Mouse (Mus musculus): ENCODE data around the gene Cnot6l. TPM values are rescaled to one million over a fixed set of nuclear protein-coding genes. Genes with fewer than 3 reads are reported as not detected.

The Cnot6l gene
- polyA plus RNA-seq, 2 experiments = 16.5 to 25.8 TPM

GRCm38 (mm10) chr5:96206897-96207296 is 42.9 kb upstream of the Cnot6l start:
- ATAC-seq (ENCODE audit: low FRiP score, low read depth) (no peak), DNase-seq (ENCODE audit: low spot score) (peak; percentile 44)
- Histone ChIP-seq H3K4me2 (replicated peaks; ENCODE audit: low read depth, low read length, severe bottlenecking) (no peak overlapping the region), H3K9ac (ENCODE audit: low read depth, low read length, severe bottlenecking) (no peak overlapping the region), H3K9me3 (ENCODE audit: control insufficient read depth, low read length) (no peaks in the 10 kb centered on the region), H3K27me3 (ENCODE audit: control insufficient read depth, insufficient read depth, low read length) (no peaks in the 10 kb centered on the region), H3K4me3 (replicated peaks; ENCODE audit: low read length) (no peak overlapping the region), H3K4me1 (ENCODE audit: control insufficient read depth, insufficient read depth, low read length) (peaks cover 8% of the 10 kb centered on the region; the same call in 1 of the 2 replicates), H3K36me3 (ENCODE audit: control insufficient read depth, insufficient read depth, low read length) (no peaks in the 10 kb centered on the region), H3K27ac (replicated peaks; ENCODE audit: low read depth, low read length) (no peak overlapping the region)
- TF ChIP-seq POLR2A (IDR thresholded peaks at IDR 0.05; ENCODE audit: borderline replicate concordance, extremely low read depth, insufficient read depth, insufficient read length) = no peak
- 42% methylated on average over 2 of the region's 2 CpGs for WGBS

DNA sequence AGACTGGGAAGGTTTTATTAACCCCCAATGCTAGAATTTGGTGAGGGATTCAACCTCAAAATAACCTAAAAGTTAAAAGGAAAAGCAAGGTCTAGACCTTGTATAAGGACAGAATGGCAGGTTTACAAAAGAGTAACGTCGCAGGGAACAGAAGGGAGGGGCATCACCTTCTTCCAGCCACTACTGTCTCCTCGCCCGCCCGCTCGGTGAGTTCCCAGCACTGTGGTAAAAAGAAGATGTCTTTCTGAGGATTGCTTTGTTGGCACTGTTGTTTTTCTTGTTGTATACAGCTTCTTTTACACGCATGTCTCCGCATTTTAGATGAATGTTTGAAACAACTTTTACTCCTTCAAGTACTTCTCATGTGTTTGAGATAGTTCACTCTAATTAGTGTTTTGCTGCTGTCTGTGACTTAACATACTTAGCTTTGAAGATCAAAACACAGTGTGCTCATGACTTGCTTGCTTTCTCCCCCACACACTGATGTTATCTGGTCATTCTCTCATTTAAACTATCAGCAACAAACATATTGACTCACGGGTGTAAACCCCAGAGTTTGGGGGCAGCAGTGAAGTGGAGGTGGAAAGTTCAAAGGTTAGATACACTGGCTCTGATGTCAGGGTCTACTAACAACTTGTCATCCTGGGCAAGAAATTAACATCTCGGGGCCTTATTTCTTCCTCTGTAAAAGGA is 37.6 kb upstream of the Cnot6l start:
- 67% methylated on average over 10 of the region's 10 CpGs for WGBS
- Histone ChIP-seq H3K4me2 (replicated peaks; ENCODE audit: low read depth, low read length, severe bottlenecking) (no peak overlapping the region), H3K27me3 (ENCODE audit: control insufficient read depth, insufficient read depth, low read length) (no peaks in the 10 kb centered on the region), H3K27ac (replicated peaks; ENCODE audit: low read depth, low read length) (no peak overlapping the region), H3K4me3 (replicated peaks; ENCODE audit: low read length) (no peak overlapping the region), H3K4me1 (ENCODE audit: control insufficient read depth, insufficient read depth, low read length) (no peaks in the 10 kb centered on the region), H3K9ac (ENCODE audit: low read depth, low read length, severe bottlenecking) (no peak overlapping the region), H3K9me3 (ENCODE audit: control insufficient read depth, low read length) (no peaks in the 10 kb centered on the region), H3K36me3 (ENCODE audit: control insufficient read depth, insufficient read depth, low read length) (no peaks in the 10 kb centered on the region)
- ATAC-seq (ENCODE audit: low FRiP score, low read depth) = no peak
- DNase-seq (ENCODE audit: low spot score) = no peak
- TF ChIP-seq POLR2A (IDR thresholded peaks at IDR 0.05; ENCODE audit: borderline replicate concordance, extremely low read depth, insufficient read depth, insufficient read length) = no peak

DNA sequence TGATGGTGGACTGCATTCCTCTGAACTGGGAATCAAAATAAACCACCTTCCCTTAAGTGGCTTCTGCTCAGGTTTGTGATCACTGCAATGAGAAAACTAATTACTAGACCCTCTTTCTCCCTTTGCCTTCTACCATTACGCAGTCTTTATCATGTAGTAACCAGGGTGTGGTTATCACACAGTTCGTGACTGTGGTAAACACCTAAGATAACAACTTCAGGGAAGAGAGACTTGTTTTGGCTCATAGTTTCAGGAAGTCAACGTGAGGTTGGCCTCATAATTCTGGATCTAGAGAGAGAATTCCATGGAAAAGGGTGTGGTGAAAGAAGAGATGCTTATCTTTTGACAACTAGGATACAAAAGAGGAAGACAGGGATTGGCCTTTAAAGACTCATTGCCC is 36.3 kb upstream of the Cnot6l start:
- WGBS = 76% methylated on average over 3 of the region's 3 CpGs
- no peak overlapping the region for H3K27ac ChIP-seq (replicated peaks; ENCODE audit: low read depth, low read length)
- no peaks in the 10 kb centered on the region for H3K36me3 ChIP-seq (ENCODE audit: control insufficient read depth, insufficient read depth, low read length)
- DNase-seq (ENCODE audit: low spot score) (no peak), ATAC-seq (ENCODE audit: low FRiP score, low read depth) (no peak)
- H3K9me3 ChIP-seq (ENCODE audit: control insufficient read depth, low read length) = no peaks in the 10 kb centered on the region
- no peaks in the 10 kb centered on the region for H3K27me3 ChIP-seq (ENCODE audit: control insufficient read depth, insufficient read depth, low read length)
- no peak for TF ChIP-seq POLR2A (IDR thresholded peaks at IDR 0.05; ENCODE audit: borderline replicate concordance, extremely low read depth, insufficient read depth, insufficient read length)
- H3K4me3 ChIP-seq (replicated peaks; ENCODE audit: low read length) = no peak overlapping the region
- no peak overlapping the region for H3K9ac ChIP-seq (ENCODE audit: low read depth, low read length, severe bottlenecking)
- H3K4me2 ChIP-seq (replicated peaks; ENCODE audit: low read depth, low read length, severe bottlenecking) = no peak overlapping the region
- no peaks in the 10 kb centered on the region for H3K4me1 ChIP-seq (ENCODE audit: control insufficient read depth, insufficient read depth, low read length)

DNA sequence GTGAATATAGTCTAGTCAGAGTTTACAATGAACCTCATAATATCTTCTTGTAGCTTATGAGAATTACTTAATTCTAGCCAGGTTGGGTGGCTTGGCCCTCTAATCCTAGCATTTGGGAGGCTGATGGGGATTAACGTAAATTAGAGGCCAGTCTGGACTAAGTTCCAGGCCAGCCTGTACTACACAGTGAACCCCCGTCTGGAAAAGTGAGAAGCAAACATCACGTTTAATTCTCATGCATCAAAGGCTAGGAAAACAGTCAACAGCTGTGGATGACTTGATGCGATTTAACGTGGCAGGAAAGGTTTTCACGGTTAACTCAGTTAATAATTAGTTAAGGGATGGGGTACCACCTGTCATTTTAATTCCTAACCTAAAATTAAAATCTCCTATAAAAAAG is 34.3 kb upstream of the Cnot6l start:
- H3K9me3 ChIP-seq (ENCODE audit: control insufficient read depth, low read length) = no peaks in the 10 kb centered on the region
- H3K36me3 ChIP-seq (ENCODE audit: control insufficient read depth, insufficient read depth, low read length) = no peaks in the 10 kb centered on the region
- no peaks in the 10 kb centered on the region for H3K27me3 ChIP-seq (ENCODE audit: control insufficient read depth, insufficient read depth, low read length)
- H3K4me1 ChIP-seq (ENCODE audit: control insufficient read depth, insufficient read depth, low read length) = no peaks in the 10 kb centered on the region
- WGBS = 48% methylated on average over 6 of the region's 6 CpGs
- H3K27ac ChIP-seq (replicated peaks; ENCODE audit: low read depth, low read length) = no peak overlapping the region
- DNase-seq (ENCODE audit: low spot score) (no peak), ATAC-seq (ENCODE audit: low FRiP score, low read depth) (no peak)
- no peak for TF ChIP-seq POLR2A (IDR thresholded peaks at IDR 0.05; ENCODE audit: borderline replicate concordance, extremely low read depth, insufficient read depth, insufficient read length)
- no peak overlapping the region for H3K4me3 ChIP-seq (replicated peaks; ENCODE audit: low read length)
- H3K9ac ChIP-seq (ENCODE audit: low read depth, low read length, severe bottlenecking) = no peak overlapping the region
- H3K4me2 ChIP-seq (replicated peaks; ENCODE audit: low read depth, low read length, severe bottlenecking) = no peak overlapping the region

- Histone ChIP-seq H3K4me1 (ENCODE audit: control insufficient read depth, insufficient read depth, low read length) (no peaks in the 10 kb centered on the region), H3K9me3 (ENCODE audit: control insufficient read depth, low read length) (no peaks in the 10 kb centered on the region)
- no peak for DNase-seq (ENCODE audit: low spot score)
Measured at GRCm38 (mm10) chr5:96196547-96197052, 32.6 kb upstream of the Cnot6l start.

More at GRCm38 (mm10) chr5:96196547-96197052, 32.6 kb upstream of the Cnot6l start:
- Histone ChIP-seq H3K9ac (ENCODE audit: low read depth, low read length, severe bottlenecking) (no peak overlapping the region), H3K4me3 (replicated peaks; ENCODE audit: low read length) (no peak overlapping the region), H3K4me2 (replicated peaks; ENCODE audit: low read depth, low read length, severe bottlenecking) (no peak overlapping the region), H3K27ac (replicated peaks; ENCODE audit: low read depth, low read length) (no peak overlapping the region), H3K27me3 (ENCODE audit: control insufficient read depth, insufficient read depth, low read length) (no peaks in the 10 kb centered on the region), H3K36me3 (ENCODE audit: control insufficient read depth, insufficient read depth, low read length) (no peaks in the 10 kb centered on the region)
- no peak for ATAC-seq (ENCODE audit: low FRiP score, low read depth)
- no peak for TF ChIP-seq POLR2A (IDR thresholded peaks at IDR 0.05; ENCODE audit: borderline replicate concordance, extremely low read depth, insufficient read depth, insufficient read length)
- 41% methylated on average over 2 of the region's 2 CpGs for WGBS
